Mouse (Mus musculus): ENCODE measurements around the gene Ctf2. TPM values are rescaled to one million over a fixed set of nuclear protein-coding genes. Genes with fewer than 3 reads are reported as not detected.

Gene Ctf2
- polyA plus RNA-seq, 1 experiment from 2014 or later, result 0.09 TPM

DNA sequence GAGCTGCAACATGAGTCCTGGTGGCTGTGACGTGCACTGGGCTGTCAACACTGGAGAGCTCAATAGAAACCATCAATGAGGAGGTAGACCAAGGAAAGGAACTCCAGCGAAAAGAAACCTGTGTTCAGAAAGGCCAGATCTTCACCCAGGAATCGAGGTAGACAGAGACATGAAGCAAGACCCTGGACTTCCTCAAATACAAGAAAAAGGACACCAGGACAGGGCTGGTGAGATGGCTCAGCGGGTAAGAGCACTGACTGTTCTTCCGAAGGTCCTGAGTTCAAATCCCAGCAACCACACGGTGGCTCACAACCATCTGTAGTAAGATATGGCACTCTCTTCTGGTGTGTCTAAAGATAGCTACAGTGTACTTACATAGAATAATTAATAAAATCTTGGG lies 13.6 kb downstream of the Ctf2 start:
- in situ Hi-C loops (cut with MboI; ENCODE audit: low pct_unique_long_range_greater_than_20kb), result no loop called here
- CTCF ChIA-PET, result no interaction called here
- no peaks in the 10 kb centered on the region for H3K27me3 ChIP-seq
- POLR2A ChIA-PET, result no interaction called here
- TF ChIP-seq CTCF (IDR thresholded peaks at IDR 0.05), result no peak
- DNase-seq (ENCODE audit: low read depth, low spot score), result no peak
- no peak for ATAC-seq

DNA sequence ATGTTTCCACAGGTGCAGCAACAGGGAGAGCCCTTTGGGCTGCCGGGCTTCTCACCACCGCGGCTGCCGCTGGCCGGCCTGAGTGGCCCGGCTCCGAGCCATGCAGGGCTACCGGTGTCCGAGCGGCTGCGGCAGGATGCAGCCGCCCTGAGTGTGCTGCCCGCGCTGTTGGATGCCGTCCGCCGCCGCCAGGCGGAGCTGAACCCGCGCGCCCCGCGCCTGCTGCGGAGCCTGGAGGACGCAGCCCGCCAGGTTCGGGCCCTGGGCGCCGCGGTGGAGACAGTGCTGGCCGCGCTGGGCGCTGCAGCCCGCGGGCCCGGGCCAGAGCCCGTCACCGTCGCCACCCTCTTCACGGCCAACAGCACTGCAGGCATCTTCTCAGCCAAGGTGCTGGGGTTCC lies 15.0 kb downstream of the Ctf2 start:
- DNase-seq (ENCODE audit: low read depth, low spot score) (no peak), ATAC-seq (no peak)
- POLR2A ChIA-PET, result no interaction called here
- in situ Hi-C loops (cut with MboI; ENCODE audit: low pct_unique_long_range_greater_than_20kb), result no loop called here
- CTCF ChIA-PET, result interaction anchor here (1.5 kb wide), 1 partner anchor 60 kb away, joined by 4 read pairs; no protein-coding TSS in a partner anchor
- H3K27me3 ChIP-seq, result no peaks in the 10 kb centered on the region
- TF ChIP-seq CTCF (IDR thresholded peaks at IDR 0.05), result no peak

DNA sequence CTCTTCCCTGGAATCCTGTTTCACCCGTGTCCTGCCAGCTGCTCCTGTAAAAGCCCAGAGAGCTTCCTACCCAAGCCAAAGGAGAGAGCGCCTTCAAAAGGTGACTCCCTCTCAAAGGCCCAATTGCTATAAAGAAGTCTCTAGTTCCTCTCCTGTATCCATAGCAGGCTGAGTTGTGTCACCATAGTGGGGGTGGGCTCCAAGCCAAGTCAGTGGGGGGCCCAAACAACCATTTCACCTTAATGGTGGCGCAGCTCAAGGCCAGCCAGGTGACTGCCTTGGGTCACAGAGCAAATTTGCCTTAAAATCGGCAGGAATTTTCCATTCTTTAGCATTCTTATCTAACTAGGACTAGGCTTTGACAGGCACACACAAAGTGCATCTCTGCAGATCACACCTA lies 17.1 kb downstream of the Ctf2 start:
- ChIA-PET POLR2A (interaction anchor here (0.6 to 1.9 kb wide), 2 partner anchors 43 to 49 kb away, joined by 4 to 5 read pairs; no protein-coding TSS in a partner anchor), CTCF (interaction anchor here (0.9 to 13.2 kb wide), 3 partner anchors 9 to 58 kb away, joined by 4 to 100 read pairs (median 5); no protein-coding TSS in a partner anchor)
- TF ChIP-seq CTCF (IDR thresholded peaks at IDR 0.05), result no peak
- DNase-seq (ENCODE audit: low read depth, low spot score) (no peak), ATAC-seq (no peak)
- H3K27me3 ChIP-seq, result no peaks in the 10 kb centered on the region
- in situ Hi-C loops (cut with MboI; ENCODE audit: low pct_unique_long_range_greater_than_20kb), result no loop called here

DNA sequence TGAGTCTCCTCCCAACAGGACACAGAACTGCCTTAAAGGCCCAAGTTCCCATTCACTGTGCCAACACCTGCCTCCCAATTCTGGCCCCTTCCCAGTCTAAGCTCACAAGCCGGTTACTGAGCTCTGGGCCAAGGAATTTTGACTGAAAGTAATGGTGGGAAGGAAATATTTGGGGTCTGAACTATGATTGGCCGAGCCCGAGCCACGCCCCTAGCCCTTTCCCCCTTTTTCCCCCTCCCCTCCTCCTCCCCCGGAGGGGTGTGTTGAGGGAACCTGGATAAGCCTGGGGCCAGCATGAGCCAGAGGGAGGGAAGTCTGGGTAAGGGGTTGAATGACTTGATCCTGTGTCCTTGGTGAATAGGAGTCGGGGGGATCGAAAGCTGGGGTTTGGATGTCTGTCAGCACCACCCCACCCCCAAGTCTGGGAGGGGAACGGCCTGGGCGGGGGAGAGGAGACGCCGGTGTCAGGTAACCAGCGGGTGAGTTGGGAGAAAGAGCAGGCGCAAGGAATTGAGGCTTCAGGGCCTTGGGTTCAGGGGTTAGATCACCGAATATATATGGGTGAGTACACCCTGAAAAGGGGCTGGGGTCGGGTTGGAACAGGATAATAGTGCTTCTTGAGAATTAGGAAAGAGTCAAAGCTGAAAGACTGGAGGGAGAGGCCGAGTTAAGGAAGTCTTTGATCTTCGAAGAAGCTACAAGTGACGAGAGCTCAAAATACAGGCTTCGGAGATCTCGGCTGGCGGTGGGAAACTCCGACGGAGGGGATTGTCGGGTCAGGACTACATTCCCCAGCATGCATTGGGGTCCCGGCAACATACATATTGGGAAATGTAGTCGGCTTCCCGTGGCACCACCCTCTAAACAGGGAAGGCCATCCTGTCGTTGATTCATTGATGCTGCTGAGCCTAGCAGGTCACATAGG lies 19.2 kb downstream of the Ctf2 start, which contains the start of gene Ctf1:
Gene Ctf1 (plus strand): TSS at position 276 of the 925 bp plus-strand sequence.
- TF ChIP-seq CTCF (IDR thresholded peaks at IDR 0.05), result no peak
- no peak for ATAC-seq
- ChIA-PET CTCF (interaction anchor here (0.9 to 13.2 kb wide), 2 partner anchors 21 to 36 kb away, joined by 3 to 100 read pairs; no protein-coding TSS in a partner anchor), POLR2A (interaction anchor here (0.9 to 1.9 kb wide), 3 partner anchors 10 to 40 kb away, joined by 3 to 5 read pairs (median 3); no protein-coding TSS in a partner anchor)
- H3K27me3 ChIP-seq, result no peaks in the 10 kb centered on the region
- in situ Hi-C loops (cut with MboI; ENCODE audit: low pct_unique_long_range_greater_than_20kb), result no loop called here
- DNase-seq (ENCODE audit: low read depth, low spot score), result no peak

DNA sequence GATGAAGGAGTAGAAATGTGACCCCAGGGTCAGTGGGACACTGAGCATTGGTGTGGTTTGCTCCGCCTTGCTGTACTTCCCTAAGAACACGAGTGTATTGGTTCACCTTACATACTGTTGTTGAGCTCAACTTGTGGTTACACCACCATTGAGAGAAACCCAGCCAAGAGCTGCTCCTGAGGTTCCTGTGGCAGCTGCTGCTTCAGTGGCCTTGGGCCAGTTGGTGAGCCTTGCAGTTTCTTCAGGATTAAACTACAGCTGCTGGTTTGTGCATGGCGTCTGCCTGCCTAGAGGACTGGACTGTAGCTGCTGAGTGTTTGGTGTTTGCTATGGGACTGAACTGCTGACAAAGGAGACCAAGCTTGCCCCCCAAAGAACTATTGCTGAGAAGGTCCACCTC lies 20.5 kb downstream of the Ctf2 start:
- TF ChIP-seq CTCF (IDR thresholded peaks at IDR 0.05), result no peak
- H3K27me3 ChIP-seq, result no peaks in the 10 kb centered on the region
- no peak for DNase-seq (ENCODE audit: low read depth, low spot score)
- ChIA-PET POLR2A (interaction anchor here (0.8 to 1.1 kb wide), 2 partner anchors 33 to 96 kb away, joined by 4 to 5 read pairs; partner anchors contain the start of genes Fbxl19 and Zfp629), CTCF (interaction anchor here (13.2 kb wide), 1 partner anchor 35 kb away, joined by 100 read pairs; no protein-coding TSS in a partner anchor)
- in situ Hi-C loops (cut with MboI; ENCODE audit: low pct_unique_long_range_greater_than_20kb), result no loop called here
- ATAC-seq, result no peak

- CTCF ChIA-PET, result interaction anchor here (13.2 kb wide), 1 partner anchor 34 kb away, joined by 100 read pairs; no protein-coding TSS in a partner anchor
These were observed 20.9 kb downstream of the Ctf2 start for GRCm38 (mm10) chr7:127711031-127711430.

GRCm38 (mm10) chr7:127709261-127709979 lies 22.5 kb downstream of the Ctf2 start:
- CTCF ChIA-PET, result interaction anchor here (13.2 kb wide), 1 partner anchor 33 kb away, joined by 100 read pairs; no protein-coding TSS in a partner anchor
- POLR2A ChIA-PET, result no interaction called here
- H3K27me3 ChIP-seq, result no peaks in the 10 kb centered on the region
- TF ChIP-seq CTCF (IDR thresholded peaks at IDR 0.05), result no peak
- in situ Hi-C loops (cut with MboI; ENCODE audit: low pct_unique_long_range_greater_than_20kb), result no loop called here
- ATAC-seq, result no peak
- no peak for DNase-seq (ENCODE audit: low read depth, low spot score)

More at GRCm38 (mm10) chr7:127711031-127711430, 20.9 kb downstream of the Ctf2 start:
- ATAC-seq (no peak), DNase-seq (ENCODE audit: low read depth, low spot score) (no peak)
- POLR2A ChIA-PET, result interaction anchor here (1.1 kb wide), 1 partner anchor 96 kb away, joined by 4 read pairs; the partner anchor contains the start of gene Zfp629
- TF ChIP-seq CTCF (IDR thresholded peaks at IDR 0.05), result no peak
- no peaks in the 10 kb centered on the region for H3K27me3 ChIP-seq
- in situ Hi-C loops (cut with MboI; ENCODE audit: low pct_unique_long_range_greater_than_20kb), result no loop called here

- peak; percentile 88 for ATAC-seq
- ChIA-PET POLR2A (interaction anchor here (1.2 kb wide), 1 partner anchor 33 kb away, joined by 3 read pairs; no protein-coding TSS in a partner anchor), CTCF (interaction anchor here (13.2 kb wide), 1 partner anchor 32 kb away, joined by 100 read pairs; no protein-coding TSS in a partner anchor)
- TF ChIP-seq CTCF (IDR thresholded peaks at IDR 0.05), result no peak
- H3K27me3 ChIP-seq, result no peaks in the 10 kb centered on the region
- DNase-seq (ENCODE audit: low read depth, low spot score), result peak; percentile 64
- in situ Hi-C loops (cut with MboI; ENCODE audit: low pct_unique_long_range_greater_than_20kb), result no loop called here
These were observed 23.5 kb downstream of the Ctf2 start, which contains the start of gene Bcl7c for GRCm38 (mm10) chr7:127708207-127709078. TSS of gene Bcl7c (minus strand) at chr7:127708933.

DNA sequence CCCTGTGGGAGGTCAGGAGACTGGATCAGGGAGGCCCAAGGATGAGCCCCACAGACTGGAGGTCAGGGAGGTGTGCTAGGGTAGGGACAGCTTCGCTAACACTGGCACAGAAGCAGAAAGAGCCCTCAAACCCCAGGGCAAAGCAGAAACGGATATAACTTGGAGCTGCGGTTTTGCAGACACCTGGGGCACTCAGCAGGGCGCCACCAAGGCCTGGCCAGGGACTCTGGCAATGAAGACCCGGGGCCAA lies 24.1 kb downstream of the Ctf2 start:
- TF ChIP-seq CTCF (IDR thresholded peaks at IDR 0.05), result no peak
- no peak for ATAC-seq
- in situ Hi-C loops (cut with MboI; ENCODE audit: low pct_unique_long_range_greater_than_20kb), result no loop called here
- no peaks in the 10 kb centered on the region for H3K27me3 ChIP-seq
- ChIA-PET POLR2A (interaction anchor here (0.6 to 1.2 kb wide), 2 partner anchors 33 to 70 kb away, joined by 3 read pairs; no protein-coding TSS in a partner anchor), CTCF (interaction anchor here (13.2 kb wide), 1 partner anchor 31 kb away, joined by 100 read pairs; no protein-coding TSS in a partner anchor)
- DNase-seq (ENCODE audit: low read depth, low spot score), result no peak

Measured in Patski (cell line).